Mouse (Mus musculus) stomach, postnatal 0 days (tissue): ENCODE measurements at regions not wholly inside any gene's neighbourhood (a gene's known extent, or its start where the extent isn't known, plus 50 kb on each side); places are given as distances from the start of the nearest gene placed in this dataset.

Experiments
- CTCF ChIP-seq: IDR thresholded peaks from 2 replicates; pipeline ENCODE4 v1.5.1; 2016; ENCODE audit warnings: antibody characterized with exemption, low read depth, mild to moderate bottlenecking, moderate library complexity
- EP300 ChIP-seq: optimal IDR thresholded peaks from 2 replicates; pipeline ENCODE3; 2016; ENCODE audit warnings: antibody characterized with exemption

- TF ChIP-seq EP300 (no peak), CTCF (no peak)
Measured at GRCm38 (mm10) chr17:45828284-45828824, 94.7 kb upstream of the 1600014C23Rik start.
